Mouse (Mus musculus) CH12.LX (cell line): ENCODE results near the gene Hnrnpa3. TPM values are rescaled to one million over a fixed set of nuclear protein-coding genes. Genes with fewer than 3 reads are reported as not detected.

ENCODE experiments used
- DNase-seq: peaks from one replicate; pipeline ENCODE4 v3.0.0-alpha.2; 2013; ENCODE audit errors: extremely low read depth
- H3K27ac ChIP-seq: 2 replicates; pipeline ENCODE4 v1.5.1; 2012; ENCODE audit warnings: low read depth, mild to moderate bottlenecking, control low read depth, moderate library complexity; ENCODE audit not compliant: insufficient read depth
- H3K27me3 ChIP-seq: replicated peaks from 2 replicates; pipeline ENCODE3; 2012; ENCODE audit warnings: inconsistent platforms
- H3K36me3 ChIP-seq, 2 experiments: replicated peaks in 1 of 2; 2 replicates each; pipeline versions ENCODE3 to v1.6.1; 2012; ENCODE audit warnings: inconsistent platforms in 1 of 2, low read length in 1 of 2, mild to moderate bottlenecking in 1 of 2, mixed read lengths in 1 of 2, moderate library complexity in 1 of 2; ENCODE audit not compliant: control insufficient read depth in 1 of 2, insufficient read depth in 1 of 2
- H3K4me1 ChIP-seq, 2 experiments: 2 replicates each; pipeline ENCODE4 v1.6.1; 2012; ENCODE audit warnings: inconsistent platforms in 1 of 2, moderate library complexity in 1 of 2; ENCODE audit not compliant: insufficient read depth in 2 of 2, control insufficient read depth in 1 of 2
- H3K4me2 ChIP-seq: 2 replicates; pipeline ENCODE4 v1.6.1; 2012; ENCODE audit warnings: low read depth, mild to moderate bottlenecking, control low read depth; ENCODE audit not compliant: poor library complexity, insufficient read depth, severe bottlenecking
- H3K4me3 ChIP-seq, 3 experiments: fragments of 150-350 bp in 1 of 3; sonication (generic) in 1 of 3; replicated peaks in 1 of 3; 2 replicates each; pipeline versions ENCODE3 to v1.5.1; 2011 to 2012; ENCODE audit warnings: low read depth in 2 of 3, low read length in 2 of 3, mild to moderate bottlenecking in 2 of 3, moderate library complexity in 2 of 3, control low read depth in 1 of 3, improper control_type of control experiment in 1 of 3, inconsistent platforms in 1 of 3, mixed read lengths in 1 of 3; ENCODE audit not compliant: poor library complexity in 1 of 3
- H3K79me2 ChIP-seq: replicated peaks from 2 replicates; pipeline ENCODE4 v1.6.1; 2012; ENCODE audit warnings: mild to moderate bottlenecking, moderate library complexity; ENCODE audit not compliant: control insufficient read depth, poor library complexity, insufficient read depth, severe bottlenecking; ENCODE audit errors: extremely low read depth
- H3K9ac ChIP-seq: 2 replicates; pipeline ENCODE4 v1.6.1; 2012; ENCODE audit warnings: low read depth, mild to moderate bottlenecking, control low read depth, moderate library complexity; ENCODE audit not compliant: insufficient read depth
- H3K9me3 ChIP-seq: replicated peaks from 2 replicates; pipeline ENCODE3; 2012; ENCODE audit warnings: low read length, inconsistent platforms, mixed read lengths
- CTCF ChIP-seq, 2 experiments: IDR thresholded peaks in 1 of 2; conservative IDR thresholded peaks in 1 of 2; 2 replicates each; pipeline ENCODE4 v1.5.1; 2011 to 2012; ENCODE audit warnings: low read depth in 2 of 2, low read length in 2 of 2, improper control_type of control experiment in 1 of 2, inconsistent platforms in 1 of 2, mild to moderate bottlenecking in 1 of 2, moderate library complexity in 1 of 2
- ELF1 ChIP-seq: IDR thresholded peaks from 2 replicates; pipeline ENCODE4 v1.6.1; 2014; ENCODE audit warnings: low read depth, mild to moderate bottlenecking, inconsistent platforms, low read length, improper control_type of control experiment
- ETS1 ChIP-seq: conservative IDR thresholded peaks from 2 replicates; pipeline ENCODE4 v1.6.1; 2012; ENCODE audit warnings: low read depth, mild to moderate bottlenecking, inconsistent platforms, low read length, improper control_type of control experiment, moderate library complexity
- KAT2A ChIP-seq: IDR thresholded peaks from 2 replicates; pipeline ENCODE4 v1.6.1; 2012; ENCODE audit warnings: low read length, improper control_type of control experiment, inconsistent platforms; ENCODE audit not compliant: insufficient replicate concordance
- MAFK ChIP-seq: IDR thresholded peaks from 2 replicates; pipeline ENCODE4 v1.6.1; 2011; ENCODE audit warnings: low read length, improper control_type of control experiment; ENCODE audit not compliant: insufficient replicate concordance
- MAX ChIP-seq: IDR thresholded peaks from 2 replicates; pipeline ENCODE4 v1.6.1; 2011; ENCODE audit warnings: low read length, improper control_type of control experiment
- MAZ ChIP-seq: IDR thresholded peaks from 2 replicates; pipeline ENCODE4 v1.6.1; 2012; ENCODE audit warnings: low read depth, mild to moderate bottlenecking, inconsistent platforms, low read length, improper control_type of control experiment, moderate library complexity
- MXI1 ChIP-seq: IDR thresholded peaks from 2 replicates; pipeline ENCODE4 v1.6.1; 2011; ENCODE audit warnings: mild to moderate bottlenecking, low read depth, low read length, improper control_type of control experiment
- MYC ChIP-seq: IDR thresholded peaks from 2 replicates; pipeline ENCODE4 v1.6.1; 2011; ENCODE audit warnings: low read depth, mild to moderate bottlenecking, improper control_type of control experiment, low read length
- NELFE ChIP-seq: IDR thresholded peaks from 2 replicates; pipeline ENCODE4 v1.6.1; 2011; ENCODE audit warnings: low read depth, low read length, improper control_type of control experiment
- PAX5 ChIP-seq: IDR thresholded peaks from 2 replicates; pipeline ENCODE4 v1.6.1; 2012; ENCODE audit warnings: low read length, inconsistent platforms, mixed read lengths
- POLR2A ChIP-seq: IDR thresholded peaks from 2 replicates; pipeline ENCODE4 v1.6.1; 2011; ENCODE audit warnings: low read depth, mild to moderate bottlenecking, improper control_type of control experiment, low read length
- RAD21 ChIP-seq: IDR thresholded peaks from 2 replicates; pipeline ENCODE4 v1.6.1; 2011; ENCODE audit warnings: low read depth, mild to moderate bottlenecking, low read length, improper control_type of control experiment, moderate library complexity
- SIN3A ChIP-seq: IDR thresholded peaks from 2 replicates; pipeline ENCODE4 v1.6.1; 2012; ENCODE audit warnings: low read length, improper control_type of control experiment, inconsistent platforms
- TBP ChIP-seq: conservative IDR thresholded peaks from 2 replicates; pipeline ENCODE4 v1.6.1; 2011; ENCODE audit warnings: low read depth, low read length, improper control_type of control experiment
- UBTF ChIP-seq: IDR thresholded peaks from 2 replicates; pipeline ENCODE4 v1.6.1; 2012; ENCODE audit warnings: low read depth, mild to moderate bottlenecking, inconsistent platforms, low read length, improper control_type of control experiment, moderate library complexity
- USF1 ChIP-seq: IDR thresholded peaks from 2 replicates; pipeline ENCODE4 v1.6.1; 2014; ENCODE audit warnings: low read depth, mild to moderate bottlenecking, inconsistent platforms, low read length, improper control_type of control experiment
- USF2 ChIP-seq: conservative IDR thresholded peaks from 2 replicates; pipeline ENCODE4 v1.6.1; 2011; ENCODE audit warnings: low read depth, low read length, improper control_type of control experiment
- ZC3H11A ChIP-seq: IDR thresholded peaks from 2 replicates; pipeline ENCODE4 v1.6.1; 2012; ENCODE audit warnings: low read depth, mild to moderate bottlenecking, inconsistent platforms, low read length, improper control_type of control experiment
- ZKSCAN1 ChIP-seq: IDR thresholded peaks from 2 replicates; pipeline ENCODE4 v1.6.1; 2012; ENCODE audit warnings: low read depth, inconsistent platforms, low read length, improper control_type of control experiment, borderline replicate concordance
- ZMIZ1 ChIP-seq: IDR thresholded peaks from 2 replicates; pipeline ENCODE4 v1.6.1; 2012; ENCODE audit warnings: low read depth, mild to moderate bottlenecking, inconsistent platforms, low read length, improper control_type of control experiment
- dilution Hi-C: fragments of 300-500 bp; cut with MboI; formaldehyde crosslinking; loops from 2 replicates; pipeline ENCODE4 v1.14.3; 2020; ENCODE audit warnings: low sequenced_read_pairs; ENCODE audit not compliant: extremely low pct_unique_long_range_greater_than_20kb, extremely low pct_ligation_motif_present
- in situ Hi-C: fragments of 300-500 bp; cut with MboI; formaldehyde crosslinking; loops from 3 replicates; pipeline ENCODE4 v1.14.3; 2019; ENCODE audit warnings: low sequenced_read_pairs, low pct_ligation_motif_present, low pct_unique_long_range_greater_than_20kb, mixed read lengths
- polyA plus RNA-seq: library from polyadenylated mRNA; unstranded; fragments of >175 nt; gene quantifications from 2 replicates; pipeline ENCODE4 v1.2.1, GENCODE M21; 2012; ENCODE audit warnings: low read depth; ENCODE audit not compliant: insufficient read length
- total RNA-seq, 2 experiments: library from RNA; depleted of rRNA; stranded (reverse); fragments of 300-350 nt in 1 of 2; fragments of >200 nt in 1 of 2; gene quantifications; 2 replicates each; pipeline ENCODE4 v1.2.3; 2012 to 2014

Hnrnpa3 gene
- total and polyA plus RNA-seq, 3 experiments: 83.1 to 373 (median 229) TPM

DNA sequence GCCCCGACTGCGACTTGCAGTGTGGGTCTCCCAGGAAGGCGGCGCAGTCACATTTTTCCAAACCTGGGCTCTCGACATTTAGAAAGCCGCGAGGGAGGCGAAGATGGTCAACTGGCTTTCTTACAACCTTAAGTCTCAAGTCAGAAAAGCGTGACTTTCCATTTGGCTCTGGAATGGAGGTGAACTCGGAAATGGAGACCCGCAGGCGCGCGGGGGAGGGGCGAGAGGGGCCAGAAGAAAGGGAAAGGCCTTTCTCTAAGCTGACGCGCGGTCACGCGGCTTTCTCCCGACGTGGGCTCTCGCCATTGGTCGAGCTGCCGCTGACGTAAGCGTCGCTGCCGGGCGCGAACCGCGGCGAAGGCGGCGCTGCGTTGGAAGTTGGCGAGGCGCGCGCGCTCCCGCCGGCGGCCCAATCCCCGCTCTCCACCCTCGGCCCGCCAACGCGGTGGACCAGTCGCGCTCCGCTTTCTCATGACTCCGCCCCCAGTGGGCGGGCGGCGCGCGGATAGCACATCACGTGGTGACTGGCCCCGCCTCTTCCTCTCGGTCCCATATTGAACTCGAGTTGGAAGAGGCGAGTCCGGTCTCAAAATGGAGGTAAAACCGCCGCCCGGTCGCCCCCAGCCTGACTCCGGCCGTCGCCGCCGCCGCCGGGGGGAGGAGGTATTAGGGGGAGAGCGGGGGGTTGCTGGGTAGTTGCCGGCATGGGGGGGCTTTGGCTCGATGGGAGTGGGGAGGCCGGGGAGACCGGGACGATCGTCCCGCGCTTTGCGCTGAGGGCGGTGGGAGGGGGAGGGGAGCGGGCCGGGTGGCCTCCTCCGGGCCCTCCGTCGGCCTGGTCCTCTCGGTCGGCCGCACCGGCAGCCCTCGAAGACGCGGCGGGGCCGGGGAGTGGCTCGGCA lies at the start of gene Hnrnpa3 (continued):
- peak; percentile 51 for TF ChIP-seq MXI1

DNA sequence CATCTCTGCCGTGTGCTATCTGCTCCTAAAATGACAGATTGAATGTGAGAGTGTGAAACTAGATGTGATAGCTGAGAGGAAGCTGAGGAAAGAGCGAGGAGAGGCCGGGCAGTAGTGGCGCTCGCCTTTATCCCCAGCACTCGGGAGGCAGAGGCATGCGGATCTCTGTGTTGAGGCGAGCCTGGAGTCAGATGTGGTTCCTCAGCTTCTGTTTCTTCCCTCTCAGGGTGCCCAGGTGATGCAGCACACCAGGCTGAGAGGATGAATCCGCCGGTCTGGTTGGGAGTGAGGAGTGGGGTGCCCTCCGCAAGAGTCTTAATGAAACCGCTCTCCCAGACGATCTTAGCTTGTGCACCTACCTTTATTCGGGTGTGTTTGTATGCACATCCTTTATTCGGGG lies 49.1 kb upstream of the Hnrnpa3 start:
- Histone ChIP-seq H3K79me2 (no peaks in the 10 kb centered on the region), H3K9ac (no peak overlapping the region), H3K27me3 (no peaks in the 10 kb centered on the region), H3K9me3 (no peaks in the 10 kb centered on the region), H3K4me2 (no peak overlapping the region), H3K27ac (no peak overlapping the region), H3K4me1 (peaks cover 8 to 40% of the 10 kb centered on the region in 2 experiments), H3K4me3 (no peak overlapping the region), H3K36me3 (no peaks in the 10 kb centered on the region)
- dilution Hi-C loops (no loop called here), in situ Hi-C loops (loop anchor here (5.0 to 10.0 kb wide), 3 partner anchors 172 to 345 kb away; no protein-coding TSS in a partner anchor)
- DNase-seq: no peak
- TF ChIP-seq RAD21: no peak
- no peak for TF ChIP-seq ETS1
- no peak for TF ChIP-seq NELFE
- TF ChIP-seq PAX5: no peak
- no peak for TF ChIP-seq MAX
- TF ChIP-seq USF1: no peak
- no peak for TF ChIP-seq ZC3H11A
- no peak for TF ChIP-seq UBTF
- TF ChIP-seq CTCF (conservative IDR thresholded peaks at IDR 0.05 in 1 of 2, IDR thresholded peaks at IDR 0.05 in 1 of 2; ENCODE audit: low read depth in 2 of 2, low read length in 2 of 2): no peak
- TF ChIP-seq ELF1: no peak
- no peak for TF ChIP-seq SIN3A
- no peak for TF ChIP-seq ZKSCAN1
- TF ChIP-seq KAT2A: no peak
- TF ChIP-seq TBP: no peak
- TF ChIP-seq MYC: no peak
- no peak for TF ChIP-seq USF2
- no peak for TF ChIP-seq MAFK
- no peak for TF ChIP-seq MAZ
- no peak for TF ChIP-seq ZMIZ1
- no peak for TF ChIP-seq POLR2A
